Mouse (Mus musculus) E14TG2a.4 (cell line): Measurements from ENCODE around the gene Nwd1.

Source experiments
- CTCF ChIP-seq: conservative IDR thresholded peaks from 2 replicates; pipeline ENCODE4 v1.5.1; 2014; ENCODE audit warnings: low read length
- NANOG ChIP-seq: IDR thresholded peaks from 2 replicates; pipeline ENCODE4 v1.6.1; 2014; ENCODE audit warnings: borderline replicate concordance, low read length, mixed read lengths

- TF ChIP-seq CTCF = no peak
- TF ChIP-seq NANOG = no peak
Measured at GRCm38 (mm10) chr8:72752289-72752688, 105.8 kb downstream of the Nwd1 start.
